Mouse (Mus musculus): ENCODE results near the gene Adm2. TPM values are rescaled to one million over a fixed set of nuclear protein-coding genes. Genes with fewer than 3 reads are reported as not detected.

Adm2 gene
- total and polyA plus RNA-seq, 3 experiments, result 0.23 to 4.5 (median 0.66) TPM

DNA sequence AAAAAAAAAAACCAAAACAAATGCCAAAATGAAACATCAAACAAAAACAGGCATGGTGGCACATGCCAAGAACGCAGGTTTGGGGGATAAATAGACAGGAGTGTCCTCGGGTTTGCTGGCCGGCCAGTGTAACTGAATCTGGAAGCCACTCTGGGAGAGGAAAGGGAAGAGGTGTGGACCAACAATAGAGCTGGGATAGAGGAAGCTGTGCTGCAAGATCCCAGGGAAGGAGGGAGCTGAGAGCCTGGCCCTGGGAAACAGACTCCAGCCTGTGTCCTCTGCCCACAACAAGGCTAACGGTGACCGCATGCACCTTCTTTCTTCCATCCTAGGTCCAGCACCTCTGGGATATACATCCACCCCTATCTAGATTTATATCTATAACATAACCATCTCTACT, 27.9 kb downstream of the Adm2 start:
- no peak overlapping the region for H3K4me3 ChIP-seq (replicated peaks in 1 of 3; ENCODE audit: low read depth in 2 of 3, low read length in 2 of 3, poor library complexity in 1 of 3)
- H3K79me2 ChIP-seq (replicated peaks; ENCODE audit: control insufficient read depth, extremely low read depth, insufficient read depth, poor library complexity, severe bottlenecking), result peaks cover 8% of the 10 kb centered on the region
- no peaks in the 10 kb centered on the region for H3K27me3 ChIP-seq (replicated peaks)
- dilution Hi-C loops (cut with MboI; ENCODE audit: extremely low pct_ligation_motif_present, extremely low pct_unique_long_range_greater_than_20kb, low sequenced_read_pairs) (no loop called here), in situ Hi-C loops (cut with MboI; ENCODE audit: low pct_ligation_motif_present, low pct_unique_long_range_greater_than_20kb, low sequenced_read_pairs) (loop anchor here (25.0 kb wide), 1 partner anchor 238 kb away; the partner anchor contains the start of gene Tubgcp6)
- no peaks in the 10 kb centered on the region for H3K9me3 ChIP-seq (replicated peaks; ENCODE audit: low read length)
- H3K4me2 ChIP-seq (ENCODE audit: insufficient read depth, low read depth, poor library complexity, severe bottlenecking), result no peak overlapping the region
- no peak for TF ChIP-seq USF2 (conservative IDR thresholded peaks at IDR 0.05; ENCODE audit: low read depth, low read length)
- no peak for TF ChIP-seq POLR2A (IDR thresholded peaks at IDR 0.05; ENCODE audit: low read depth, low read length)
- TF ChIP-seq IRF4 (IDR thresholded peaks at IDR 0.05; ENCODE audit: low read depth, low read length), result no peak
- no peak for TF ChIP-seq JUND (conservative IDR thresholded peaks at IDR 0.05; ENCODE audit: low read depth, low read length)
- no peak for TF ChIP-seq JUN (IDR thresholded peaks at IDR 0.05; ENCODE audit: insufficient read depth, low read depth, low read length)
- peaks cover 32 to 56% of the 10 kb centered on the region in 2 experiments for H3K36me3 ChIP-seq (replicated peaks in 1 of 2; ENCODE audit: control insufficient read depth in 1 of 2, insufficient read depth in 1 of 2, low read length in 1 of 2)
- H3K27ac ChIP-seq (ENCODE audit: insufficient read depth, low read depth), result no peak overlapping the region
- no peak overlapping the region for H3K9ac ChIP-seq (ENCODE audit: insufficient read depth, low read depth)
- no peak for DNase-seq (ENCODE audit: extremely low read depth)
- peaks cover 10 to 12% of the 10 kb centered on the region in 2 experiments for H3K4me1 ChIP-seq (ENCODE audit: control insufficient read depth in 1 of 2, insufficient read depth in 2 of 2)

DNA sequence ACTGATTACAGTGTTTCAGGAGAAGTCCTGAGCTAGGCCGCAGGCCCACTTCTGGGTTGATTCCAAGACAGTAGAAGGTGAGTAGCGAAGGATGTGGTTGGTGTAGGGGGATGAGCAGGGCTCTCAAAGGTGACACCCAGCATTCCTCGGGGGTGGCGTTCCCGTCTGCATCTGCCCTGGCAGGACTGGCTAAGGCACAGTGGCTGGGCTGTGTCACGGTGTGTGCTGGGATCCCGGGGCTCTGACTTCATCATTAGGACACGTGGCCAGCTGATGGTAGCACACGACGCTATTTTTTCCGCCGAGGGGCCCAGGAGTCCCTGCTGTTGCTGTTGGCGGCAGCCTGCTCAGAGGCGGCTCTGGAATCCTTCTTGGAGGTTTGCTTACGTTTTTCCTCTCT, 28.8 kb downstream of the Adm2 start:
- dilution Hi-C loops (cut with MboI; ENCODE audit: extremely low pct_ligation_motif_present, extremely low pct_unique_long_range_greater_than_20kb, low sequenced_read_pairs), result no loop called here
- Histone ChIP-seq H3K4me3 (replicated peaks in 1 of 3; ENCODE audit: low read depth in 2 of 3, low read length in 2 of 3, poor library complexity in 1 of 3) (no peak overlapping the region), H3K27ac (ENCODE audit: insufficient read depth, low read depth) (no peak overlapping the region), H3K36me3 (replicated peaks in 1 of 2; ENCODE audit: control insufficient read depth in 1 of 2, insufficient read depth in 1 of 2, low read length in 1 of 2) (peaks cover 32 to 56% of the 10 kb centered on the region in 2 experiments), H3K9ac (ENCODE audit: insufficient read depth, low read depth) (no peak overlapping the region), H3K79me2 (replicated peaks; ENCODE audit: control insufficient read depth, extremely low read depth, insufficient read depth, poor library complexity, severe bottlenecking) (peaks cover 14% of the 10 kb centered on the region), H3K4me2 (ENCODE audit: insufficient read depth, low read depth, poor library complexity, severe bottlenecking) (no peak overlapping the region), H3K27me3 (replicated peaks) (no peaks in the 10 kb centered on the region), H3K9me3 (replicated peaks; ENCODE audit: low read length) (no peaks in the 10 kb centered on the region), H3K4me1 (ENCODE audit: control insufficient read depth in 1 of 2, insufficient read depth in 2 of 2) (peaks cover 10 to 12% of the 10 kb centered on the region in 2 experiments)
- no peak for DNase-seq (ENCODE audit: extremely low read depth)
- TF ChIP-seq SMC3 (IDR thresholded peaks at IDR 0.05; ENCODE audit: low read depth, low read length) (no peak), NELFE (IDR thresholded peaks at IDR 0.05; ENCODE audit: low read depth, low read length) (no peak), ELF1 (IDR thresholded peaks at IDR 0.05; ENCODE audit: low read depth, low read length) (no peak), USF1 (IDR thresholded peaks at IDR 0.05; ENCODE audit: low read depth, low read length) (no peak), HCFC1 (IDR thresholded peaks at IDR 0.05; ENCODE audit: low read depth, low read length) (no peak), TBP (conservative IDR thresholded peaks at IDR 0.05; ENCODE audit: low read depth, low read length) (no peak), PAX5 (IDR thresholded peaks at IDR 0.05; ENCODE audit: low read length) (no peak), SIN3A (IDR thresholded peaks at IDR 0.05; ENCODE audit: low read length) (no peak), ETS1 (conservative IDR thresholded peaks at IDR 0.05; ENCODE audit: low read depth, low read length) (no peak), E2F4 (IDR thresholded peaks at IDR 0.05; ENCODE audit: insufficient replicate concordance, low read depth, low read length) (no peak), GABPA (IDR thresholded peaks at IDR 0.05; ENCODE audit: insufficient replicate concordance, low read depth, low read length) (no peak), EP300 (IDR thresholded peaks at IDR 0.05; ENCODE audit: low read length) (no peak), MXI1 (IDR thresholded peaks at IDR 0.05; ENCODE audit: low read depth, low read length) (no peak), POLR2AphosphoS2 (IDR thresholded peaks at IDR 0.05; ENCODE audit: low read depth, low read length) (no peak), IRF4 (IDR thresholded peaks at IDR 0.05; ENCODE audit: low read depth, low read length) (no peak), ZKSCAN1 (IDR thresholded peaks at IDR 0.05; ENCODE audit: borderline replicate concordance, low read depth, low read length) (no peak), USF2 (conservative IDR thresholded peaks at IDR 0.05; ENCODE audit: low read depth, low read length) (no peak), CTCF (conservative IDR thresholded peaks at IDR 0.05 in 1 of 2, IDR thresholded peaks at IDR 0.05 in 1 of 2; ENCODE audit: low read depth in 2 of 2, low read length in 2 of 2) (no peak)
- in situ Hi-C loops (cut with MboI; ENCODE audit: low pct_ligation_motif_present, low pct_unique_long_range_greater_than_20kb, low sequenced_read_pairs), result loop anchor here (25.0 kb wide), 1 partner anchor 239 kb away; the partner anchor contains the start of gene Tubgcp6
